Mouse (Mus musculus) CH12.LX (cell line): ENCODE data around the gene Acap3. TPM values are rescaled to one million over a fixed set of nuclear protein-coding genes. Genes with fewer than 3 reads are reported as not detected.

Experiments
- DNase-seq: peaks from one replicate; pipeline ENCODE4 v3.0.0-alpha.2; 2013; ENCODE audit errors: extremely low read depth
- H3K27ac ChIP-seq: 2 replicates; pipeline ENCODE4 v1.5.1; 2012; ENCODE audit warnings: low read depth, mild to moderate bottlenecking, control low read depth, moderate library complexity; ENCODE audit not compliant: insufficient read depth
- H3K27me3 ChIP-seq: replicated peaks from 2 replicates; pipeline ENCODE3; 2012; ENCODE audit warnings: inconsistent platforms
- H3K36me3 ChIP-seq, 2 experiments: replicated peaks in 1 of 2; 2 replicates each; pipeline versions ENCODE3 to v1.6.1; 2012; ENCODE audit warnings: inconsistent platforms in 1 of 2, low read length in 1 of 2, mild to moderate bottlenecking in 1 of 2, mixed read lengths in 1 of 2, moderate library complexity in 1 of 2; ENCODE audit not compliant: control insufficient read depth in 1 of 2, insufficient read depth in 1 of 2
- H3K4me1 ChIP-seq, 2 experiments: 2 replicates each; pipeline ENCODE4 v1.6.1; 2012; ENCODE audit warnings: inconsistent platforms in 1 of 2, moderate library complexity in 1 of 2; ENCODE audit not compliant: insufficient read depth in 2 of 2, control insufficient read depth in 1 of 2
- H3K4me2 ChIP-seq: 2 replicates; pipeline ENCODE4 v1.6.1; 2012; ENCODE audit warnings: low read depth, mild to moderate bottlenecking, control low read depth; ENCODE audit not compliant: poor library complexity, insufficient read depth, severe bottlenecking
- H3K4me3 ChIP-seq, 3 experiments: fragments of 150-350 bp in 1 of 3; sonication (generic) in 1 of 3; replicated peaks in 1 of 3; 2 replicates each; pipeline versions ENCODE3 to v1.5.1; 2011 to 2012; ENCODE audit warnings: low read depth in 2 of 3, low read length in 2 of 3, mild to moderate bottlenecking in 2 of 3, moderate library complexity in 2 of 3, control low read depth in 1 of 3, improper control_type of control experiment in 1 of 3, inconsistent platforms in 1 of 3, mixed read lengths in 1 of 3; ENCODE audit not compliant: poor library complexity in 1 of 3
- H3K79me2 ChIP-seq: replicated peaks from 2 replicates; pipeline ENCODE4 v1.6.1; 2012; ENCODE audit warnings: mild to moderate bottlenecking, moderate library complexity; ENCODE audit not compliant: control insufficient read depth, poor library complexity, insufficient read depth, severe bottlenecking; ENCODE audit errors: extremely low read depth
- H3K9ac ChIP-seq: 2 replicates; pipeline ENCODE4 v1.6.1; 2012; ENCODE audit warnings: low read depth, mild to moderate bottlenecking, control low read depth, moderate library complexity; ENCODE audit not compliant: insufficient read depth
- H3K9me3 ChIP-seq: replicated peaks from 2 replicates; pipeline ENCODE3; 2012; ENCODE audit warnings: low read length, inconsistent platforms, mixed read lengths
- BHLHE40 ChIP-seq: IDR thresholded peaks from 2 replicates; pipeline ENCODE4 v1.6.1; 2011; ENCODE audit warnings: mild to moderate bottlenecking, low read depth, low read length, improper control_type of control experiment
- CHD1 ChIP-seq: IDR thresholded peaks from 2 replicates; pipeline ENCODE4 v1.6.1; 2012; ENCODE audit warnings: low read depth, low read length, improper control_type of control experiment, inconsistent platforms
- CHD2 ChIP-seq: IDR thresholded peaks from 2 replicates; pipeline ENCODE4 v1.6.1; 2011; ENCODE audit warnings: low read length, improper control_type of control experiment
- CTCF ChIP-seq, 2 experiments: IDR thresholded peaks in 1 of 2; conservative IDR thresholded peaks in 1 of 2; 2 replicates each; pipeline ENCODE4 v1.5.1; 2011 to 2012; ENCODE audit warnings: low read depth in 2 of 2, low read length in 2 of 2, improper control_type of control experiment in 1 of 2, inconsistent platforms in 1 of 2, mild to moderate bottlenecking in 1 of 2, moderate library complexity in 1 of 2
- E2F4 ChIP-seq: IDR thresholded peaks from 2 replicates; pipeline ENCODE4 v1.6.1; 2011; ENCODE audit warnings: low read depth, low read length, improper control_type of control experiment; ENCODE audit not compliant: insufficient replicate concordance
- GABPA ChIP-seq: IDR thresholded peaks from 2 replicates; pipeline ENCODE4 v1.6.1; 2012; ENCODE audit warnings: low read depth, low read length, improper control_type of control experiment, inconsistent platforms; ENCODE audit not compliant: insufficient replicate concordance
- HCFC1 ChIP-seq: IDR thresholded peaks from 2 replicates; pipeline ENCODE4 v1.6.1; 2012; ENCODE audit warnings: low read depth, mild to moderate bottlenecking, inconsistent platforms, low read length, improper control_type of control experiment
- JUND ChIP-seq: conservative IDR thresholded peaks from 2 replicates; pipeline ENCODE4 v1.6.1; 2011; ENCODE audit warnings: low read depth, low read length, improper control_type of control experiment
- KAT2A ChIP-seq: IDR thresholded peaks from 2 replicates; pipeline ENCODE4 v1.6.1; 2012; ENCODE audit warnings: low read length, improper control_type of control experiment, inconsistent platforms; ENCODE audit not compliant: insufficient replicate concordance
- MAZ ChIP-seq: IDR thresholded peaks from 2 replicates; pipeline ENCODE4 v1.6.1; 2012; ENCODE audit warnings: low read depth, mild to moderate bottlenecking, inconsistent platforms, low read length, improper control_type of control experiment, moderate library complexity
- MYC ChIP-seq: IDR thresholded peaks from 2 replicates; pipeline ENCODE4 v1.6.1; 2011; ENCODE audit warnings: low read depth, mild to moderate bottlenecking, improper control_type of control experiment, low read length
- NELFE ChIP-seq: IDR thresholded peaks from 2 replicates; pipeline ENCODE4 v1.6.1; 2011; ENCODE audit warnings: low read depth, low read length, improper control_type of control experiment
- POLR2AphosphoS2 ChIP-seq: IDR thresholded peaks from 2 replicates; pipeline ENCODE4 v1.6.1; 2011; ENCODE audit warnings: low read depth, low read length, improper control_type of control experiment
- RCOR1 ChIP-seq: conservative IDR thresholded peaks from 2 replicates; pipeline ENCODE4 v1.6.1; 2012; ENCODE audit warnings: low read depth, mild to moderate bottlenecking, inconsistent platforms, low read length, improper control_type of control experiment
- SIN3A ChIP-seq: IDR thresholded peaks from 2 replicates; pipeline ENCODE4 v1.6.1; 2012; ENCODE audit warnings: low read length, improper control_type of control experiment, inconsistent platforms
- SMC3 ChIP-seq: IDR thresholded peaks from 2 replicates; pipeline ENCODE4 v1.6.1; 2011; ENCODE audit warnings: low read depth, low read length, improper control_type of control experiment
- TBP ChIP-seq: conservative IDR thresholded peaks from 2 replicates; pipeline ENCODE4 v1.6.1; 2011; ENCODE audit warnings: low read depth, low read length, improper control_type of control experiment
- ZKSCAN1 ChIP-seq: IDR thresholded peaks from 2 replicates; pipeline ENCODE4 v1.6.1; 2012; ENCODE audit warnings: low read depth, inconsistent platforms, low read length, improper control_type of control experiment, borderline replicate concordance
- ZNF384 ChIP-seq: IDR thresholded peaks from 2 replicates; pipeline ENCODE4 v1.6.1; 2012; ENCODE audit warnings: low read depth, low read length, improper control_type of control experiment, inconsistent platforms
- dilution Hi-C: fragments of 300-500 bp; cut with MboI; formaldehyde crosslinking; loops from 2 replicates; pipeline ENCODE4 v1.14.3; 2020; ENCODE audit warnings: low sequenced_read_pairs; ENCODE audit not compliant: extremely low pct_unique_long_range_greater_than_20kb, extremely low pct_ligation_motif_present
- in situ Hi-C: fragments of 300-500 bp; cut with MboI; formaldehyde crosslinking; loops from 3 replicates; pipeline ENCODE4 v1.14.3; 2019; ENCODE audit warnings: low sequenced_read_pairs, low pct_ligation_motif_present, low pct_unique_long_range_greater_than_20kb, mixed read lengths
- polyA plus RNA-seq: library from polyadenylated mRNA; unstranded; fragments of >175 nt; gene quantifications from 2 replicates; pipeline ENCODE4 v1.2.1, GENCODE M21; 2012; ENCODE audit warnings: low read depth; ENCODE audit not compliant: insufficient read length
- total RNA-seq, 2 experiments: library from RNA; depleted of rRNA; stranded (reverse); fragments of 300-350 nt in 1 of 2; fragments of >200 nt in 1 of 2; gene quantifications; 2 replicates each; pipeline ENCODE4 v1.2.3; 2012 to 2014

Gene Acap3
- total and polyA plus RNA-seq, 3 experiments, result 4.2 to 10.7 (median 10.5) TPM

DNA sequence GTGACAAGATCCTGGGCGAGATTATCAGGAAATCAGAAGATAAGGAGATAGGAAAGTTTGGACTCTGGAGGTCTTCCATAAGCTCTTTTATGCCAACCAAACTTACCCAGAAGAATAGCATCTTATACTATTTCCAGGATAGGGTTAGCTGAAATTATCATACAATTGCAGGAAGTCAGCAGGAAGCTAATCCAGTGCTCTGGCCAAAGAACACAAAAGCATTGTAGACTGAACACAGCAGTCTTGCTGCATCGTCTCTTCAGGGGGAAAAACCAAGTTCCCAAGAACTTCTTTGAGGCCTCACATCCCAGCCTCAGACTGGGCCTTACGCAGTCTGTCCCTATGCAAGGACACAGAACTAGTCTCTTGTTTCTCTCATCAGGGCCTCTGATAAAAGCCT lies 8.0 kb upstream of the Acap3 start:
- H3K27me3 ChIP-seq, result no peaks in the 10 kb centered on the region
- TF ChIP-seq CHD1, result no peak
- no peak for TF ChIP-seq ZNF384
- no peak for TF ChIP-seq RCOR1
- TF ChIP-seq MAZ, result no peak
- TF ChIP-seq JUND, result no peak
- no peak for TF ChIP-seq CHD2
- TF ChIP-seq E2F4, result no peak
- no peak for TF ChIP-seq HCFC1
- TF ChIP-seq KAT2A, result no peak
- TF ChIP-seq CTCF (conservative IDR thresholded peaks at IDR 0.05 in 1 of 2, IDR thresholded peaks at IDR 0.05 in 1 of 2; ENCODE audit: low read depth in 2 of 2, low read length in 2 of 2), result no peak
- no peak for TF ChIP-seq NELFE
- no peak for TF ChIP-seq BHLHE40
- no peak for TF ChIP-seq MYC
- TF ChIP-seq GABPA, result no peak
- TF ChIP-seq ZKSCAN1, result no peak
- TF ChIP-seq, all 38 proteins: peak for 0
- dilution Hi-C loops (no loop called here), in situ Hi-C loops (no loop called here)
- peaks cover 3% of the 10 kb centered on the region; the same call in 1 of the 2 replicates for H3K79me2 ChIP-seq
- no peaks in the 10 kb centered on the region for H3K9me3 ChIP-seq
- H3K36me3 ChIP-seq, result peaks cover 45 to 74% of the 10 kb centered on the region in 2 experiments
- H3K4me1 ChIP-seq, result no peaks in the 10 kb centered on the region
- DNase-seq, result no peak
- no peak overlapping the region for H3K4me3 ChIP-seq
- no peak overlapping the region for H3K4me2 ChIP-seq
- no peak overlapping the region for H3K9ac ChIP-seq
- H3K27ac ChIP-seq, result no peak overlapping the region

DNA sequence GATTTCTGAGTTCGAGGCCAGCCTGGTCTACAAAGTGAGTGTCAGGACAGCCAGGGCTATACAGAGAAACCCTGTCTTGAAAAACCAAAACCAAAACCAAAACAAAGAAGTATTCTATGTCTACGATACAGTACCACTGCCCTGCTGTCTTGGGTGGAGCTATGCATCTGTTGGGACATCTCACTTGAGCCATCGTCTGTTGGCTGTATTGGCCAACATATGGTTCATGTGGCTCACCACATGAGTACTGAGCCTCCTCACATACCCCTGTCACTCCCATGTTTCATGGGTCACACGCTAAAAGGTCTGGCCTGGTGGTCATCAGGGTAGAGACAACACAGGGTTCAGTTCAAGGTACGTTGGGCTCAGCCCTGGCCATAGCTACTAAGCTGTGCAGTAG lies 5.3 kb upstream of the Acap3 start:
- Histone ChIP-seq H3K4me1 (peaks cover 5 to 15% of the 10 kb centered on the region in 2 experiments), H3K36me3 (peaks cover 49 to 79% of the 10 kb centered on the region in 2 experiments), H3K27me3 (no peaks in the 10 kb centered on the region), H3K9ac (no peak overlapping the region), H3K4me2 (no peak overlapping the region), H3K9me3 (no peaks in the 10 kb centered on the region), H3K4me3 (no peak overlapping the region), H3K79me2 (no peaks in the 10 kb centered on the region), H3K27ac (no peak overlapping the region)
- TF ChIP-seq CTCF (conservative IDR thresholded peaks at IDR 0.05 in 1 of 2, IDR thresholded peaks at IDR 0.05 in 1 of 2; ENCODE audit: low read depth in 2 of 2, low read length in 2 of 2) (no peak), POLR2AphosphoS2 (no peak), SMC3 (no peak), TBP (no peak), SIN3A (no peak)
- no peak for DNase-seq
- in situ Hi-C loops, result no loop called here
- dilution Hi-C loops, result no loop called here
